Mouse (Mus musculus) ES-Bruce4 (cell line): ENCODE data around the gene Mettl17.

ENCODE experiments used
- CTCF ChIP-seq: IDR thresholded peaks from one replicate; pipeline ENCODE4 v1.8.1; 2011; ENCODE audit warnings: low read depth, low read length
- EP300 ChIP-seq: IDR thresholded peaks from 2 replicates; pipeline ENCODE4 v1.6.1; 2011; ENCODE audit warnings: low read depth, low read length; ENCODE audit not compliant: insufficient read depth
- POLR2A ChIP-seq: IDR thresholded peaks from one replicate; pipeline ENCODE4 v1.8.1; 2011; ENCODE audit warnings: low read length; ENCODE audit not compliant: insufficient read depth

- no peak for TF ChIP-seq POLR2A
- no peak for TF ChIP-seq CTCF
- TF ChIP-seq EP300 = no peak
Measured at GRCm38 (mm10) chr14:51923492-51923891, 38.9 kb downstream of the Mettl17 start.
